Mouse (Mus musculus) spleen, adult 2 months (tissue): ENCODE measurements at regions not wholly inside any gene's neighbourhood (a gene's known extent, or its start where the extent isn't known, plus 50 kb on each side); places are given as distances from the start of the nearest gene placed in this dataset.

Experiments
- DNase-seq, 2 experiments: peaks; one replicate each; pipeline versions ENCODE4 v3.0.0 to v3.0.0-alpha.2; 2012 to 2021; ENCODE audit warnings: low spot score in 2 of 2, low read depth in 1 of 2
- H3K27ac ChIP-seq: fragments of 200-500 bp; 2 replicates; pipeline ENCODE4 v1.5.1; 2012; ENCODE audit warnings: low read length, inconsistent platforms; ENCODE audit not compliant: insufficient read depth
- H3K27me3 ChIP-seq: fragments of 200-500 bp; 2 replicates; pipeline ENCODE4 v1.6.1; 2012; ENCODE audit warnings: mild to moderate bottlenecking, moderate library complexity, low read length, inconsistent platforms; ENCODE audit not compliant: control insufficient read depth, insufficient read depth
- H3K36me3 ChIP-seq: fragments of 200-500 bp; 2 replicates; pipeline ENCODE4 v1.6.1; 2012; ENCODE audit warnings: mild to moderate bottlenecking, low read length, inconsistent platforms; ENCODE audit not compliant: control insufficient read depth, insufficient read depth
- H3K4me1 ChIP-seq: fragments of 200-500 bp; 2 replicates; pipeline ENCODE4 v1.6.1; 2011; ENCODE audit warnings: inconsistent platforms; ENCODE audit not compliant: control insufficient read depth, insufficient read depth, insufficient read length
- H3K4me3 ChIP-seq: fragments of 200-500 bp; 2 replicates; pipeline ENCODE4 v1.5.1; 2011; ENCODE audit warnings: mild to moderate bottlenecking, inconsistent platforms; ENCODE audit not compliant: insufficient read depth, insufficient read length; ENCODE audit errors: extremely low read depth
- CTCF ChIP-seq: fragments of 200-500 bp; IDR thresholded peaks from 2 replicates; pipeline ENCODE4 v1.5.1; 2011; ENCODE audit warnings: mild to moderate bottlenecking, inconsistent platforms; ENCODE audit not compliant: insufficient read depth, insufficient read length, insufficient replicate concordance; ENCODE audit errors: extremely low read depth
- POLR2A ChIP-seq: fragments of 200-500 bp; IDR thresholded peaks from 2 replicates; pipeline ENCODE4 v1.6.1; 2011; ENCODE audit warnings: low read depth, low read length, inconsistent platforms
- WGBS: fragments of 180-500 bp; shearing (Covaris S2); methylation state at CpG from one replicate; pipeline ENCODE4 v1.1.7; 2018; 5-methylcytosine and 5-hydroxymethylcytosine counted together

- H3K4me3 ChIP-seq: no peak overlapping the region
- TF ChIP-seq POLR2A: no peak
- no peak for TF ChIP-seq CTCF
- H3K27ac ChIP-seq: no peak overlapping the region
- WGBS: 33% methylated on average over 3 of the region's 3 CpGs
- no peaks in the 10 kb centered on the region for H3K27me3 ChIP-seq
- H3K36me3 ChIP-seq: no peaks in the 10 kb centered on the region
- no peak for DNase-seq
- no peaks in the 10 kb centered on the region for H3K4me1 ChIP-seq
Observed at GRCm38 (mm10) chr10:97877088-97877487, 150.5 kb upstream of the C030005K15Rik start.

- TF ChIP-seq CTCF (no peak), POLR2A (no peak)
- H3K36me3 ChIP-seq: no peaks in the 10 kb centered on the region
- no peaks in the 10 kb centered on the region for H3K4me1 ChIP-seq
- DNase-seq: no peak
- no peaks in the 10 kb centered on the region for H3K27me3 ChIP-seq
- H3K27ac ChIP-seq: no peak overlapping the region
- WGBS: 86% methylated on average over 1 of the region's 1 CpGs
- no peak overlapping the region for H3K4me3 ChIP-seq
Observed at GRCm38 (mm10) chr10:97886049-97886448, 159.5 kb upstream of the C030005K15Rik start.

- Histone ChIP-seq H3K4me3 (no peak overlapping the region), H3K27ac (no peak overlapping the region), H3K4me1 (no peaks in the 10 kb centered on the region), H3K27me3 (no peaks in the 10 kb centered on the region), H3K36me3 (no peaks in the 10 kb centered on the region)
- 68% methylated on average over 4 of the region's 4 CpGs for WGBS
- DNase-seq: no peak
- no peak for TF ChIP-seq POLR2A
- no peak for TF ChIP-seq CTCF
Observed at GRCm38 (mm10) chr10:97905793-97906192, 179.2 kb upstream of the C030005K15Rik start.

- Histone ChIP-seq H3K27me3 (no peaks in the 10 kb centered on the region), H3K4me3 (no peak overlapping the region), H3K36me3 (no peaks in the 10 kb centered on the region), H3K4me1 (no peaks in the 10 kb centered on the region), H3K27ac (no peak overlapping the region)
- no peak for DNase-seq
- TF ChIP-seq CTCF (no peak), POLR2A (no peak)
- WGBS: 86% methylated on average over 4 of the region's 4 CpGs
Observed at GRCm38 (mm10) chr10:97925568-97925967, 199.0 kb upstream of the C030005K15Rik start.

- DNase-seq: no peak
- Histone ChIP-seq H3K27ac (no peak overlapping the region), H3K4me1 (no peaks in the 10 kb centered on the region), H3K4me3 (no peak overlapping the region), H3K27me3 (no peaks in the 10 kb centered on the region), H3K36me3 (no peaks in the 10 kb centered on the region)
- TF ChIP-seq CTCF: no peak
- 83% methylated on average over 2 of the region's 2 CpGs for WGBS
Observed at GRCm38 (mm10) chr10:97940345-97940744, 213.8 kb upstream of the C030005K15Rik start.

GRCm38 (mm10) chr10:97965881-97966280 lies 239.3 kb upstream of the C030005K15Rik start:
- Histone ChIP-seq H3K27me3 (no peaks in the 10 kb centered on the region), H3K27ac (no peak overlapping the region), H3K36me3 (no peaks in the 10 kb centered on the region), H3K4me1 (no peaks in the 10 kb centered on the region), H3K4me3 (no peak overlapping the region)
- DNase-seq: no peak
- 65% methylated on average over 1 of the region's 1 CpGs for WGBS
- TF ChIP-seq POLR2A (no peak), CTCF (no peak)

- Histone ChIP-seq H3K27ac (no peak overlapping the region), H3K4me3 (no peak overlapping the region), H3K27me3 (no peaks in the 10 kb centered on the region), H3K4me1 (no peaks in the 10 kb centered on the region), H3K36me3 (no peaks in the 10 kb centered on the region)
- WGBS: 72% methylated on average over 2 of the region's 2 CpGs
- no peak for DNase-seq
- no peak for TF ChIP-seq POLR2A
- TF ChIP-seq CTCF: no peak
Observed at GRCm38 (mm10) chr10:97966931-97967330, 240.4 kb upstream of the C030005K15Rik start.
